In genomic region chr7:19226817-19227797, GRCm38 (mm10) we compare ENCODE assay signal across 8 mouse cellular contexts. TPM values are rescaled to one million over a fixed set of nuclear protein-coding genes. Genes with fewer than 3 reads are reported as not detected.
A peak's percentile ranks its signal among the peaks of the same experiment; 100 is the strongest.
DNase-seq lines count a peak whose midpoint lies in the region; ATAC-seq and TF ChIP-seq lines count a peak whose summit lies in the region.
"Had no signal": no experiment of that assay in that cellular context is flagged by ENCODE, and none has a peak within 500 bp of the region (broad histone marks: within the 10 kb centered on the region; RNA-seq: fewer than 3 reads in every experiment).

No protein-coding gene starts in this region.

- no peaks in the 10 kb centered on the region for H3K9me3 ChIP-seq in ES-E14 (ENCODE audit: control insufficient read depth, insufficient read depth, low read depth, low read length)
- H3K9me3 ChIP-seq in kidney, embryonic 14.5 days (ENCODE audit: control insufficient read depth, low read length) = no peaks in the 10 kb centered on the region
- H3K9me3 ChIP-seq in liver, embryonic 11.5 days (ENCODE audit: control insufficient read depth, low read length) = no peaks in the 10 kb centered on the region
- H3K9me3 ChIP-seq in neural tube, embryonic 13.5 days = no peaks in the 10 kb centered on the region

- peak; percentile 10; the same call in 1 of the 2 replicates for TF ChIP-seq POLR2A in cortical plate, adult 2 months (IDR thresholded peaks at IDR 0.05; ENCODE audit: extremely low read depth, insufficient read depth, low read length)
- TF ChIP-seq POLR2A in heart, adult 2 months (IDR thresholded peaks at IDR 0.05; ENCODE audit: insufficient read depth, low read depth, low read length) = no peak

- peak overlapping the region; percentile 88 for H3K4me2 ChIP-seq in kidney, embryonic 14.5 days (replicated peaks; ENCODE audit: low read depth, low read length)
- peak overlapping the region; percentile 82 for H3K4me2 ChIP-seq in liver, embryonic 11.5 days
- peak overlapping the region; percentile 92 for H3K4me2 ChIP-seq in neural tube, embryonic 13.5 days

- peak; percentile 49 to 50 for DNase-seq in B cell, adult 2 months
- DNase-seq in ES-E14 (ENCODE audit: low read depth, low spot score) = no peak
- DNase-seq in heart, adult 2 months = peak; percentile 45 to 60
- DNase-seq in liver, embryonic 11.5 days (ENCODE audit: low spot score) = peak; percentile 68

- ATAC-seq in kidney, embryonic 14.5 days (ENCODE audit: low FRiP score, low TSS enrichment) = peak; percentile 40
- peak; percentile 18 for ATAC-seq in liver, embryonic 11.5 days (replicated peaks; ENCODE audit: low FRiP score)
- peak; percentile 33 for ATAC-seq in neural tube, embryonic 13.5 days (ENCODE audit: low read depth)

- in situ Hi-C loops in ES-E14 (cut with MboI; ENCODE audit: low sequenced_read_pairs in 2 of 2, unreplicated experiment in 2 of 2) = no loop called here

- H3K4me3 ChIP-seq in ES-E14 (ENCODE audit: insufficient read depth in 1 of 2, low read depth in 1 of 2, low read length in 2 of 2, poor library complexity in 1 of 2, severe bottlenecking in 1 of 2) = peak overlapping the region; percentile 75 to 78
- peak overlapping the region; percentile 90 for H3K4me3 ChIP-seq in cortical plate, adult 2 months (ENCODE audit: insufficient read depth, low read length)
- peak overlapping the region; percentile 71 for H3K4me3 ChIP-seq in heart, adult 2 months
- H3K4me3 ChIP-seq in kidney, embryonic 14.5 days (ENCODE audit: low read length) = peak overlapping the region; percentile 70
- H3K4me3 ChIP-seq in liver, embryonic 11.5 days (ENCODE audit: low read depth, low read length) = peak overlapping the region; percentile 72
- peak overlapping the region; percentile 63 for H3K4me3 ChIP-seq in neural tube, embryonic 13.5 days

- TF ChIP-seq CTCF in cortical plate, adult 2 months (IDR thresholded peaks at IDR 0.05; ENCODE audit: extremely low read depth, insufficient read depth, low read length) = no peak
- no peak for TF ChIP-seq CTCF in heart, adult 2 months (IDR thresholded peaks at IDR 0.05)

- peak overlapping the region; percentile 71 for H3K27ac ChIP-seq in ES-E14 (ENCODE audit: insufficient read depth, low read depth, low read length, poor library complexity, severe bottlenecking)
- peak overlapping the region; percentile 81 for H3K27ac ChIP-seq in cortical plate, adult 2 months (ENCODE audit: insufficient read depth, low read length)
- peak overlapping the region; percentile 100 for H3K27ac ChIP-seq in heart, adult 2 months
- peak overlapping the region; percentile 87 for H3K27ac ChIP-seq in kidney, embryonic 14.5 days (ENCODE audit: low read depth, low read length)
- H3K27ac ChIP-seq in liver, embryonic 11.5 days (ENCODE audit: low read depth, low read length) = peak overlapping the region; percentile 98
- H3K27ac ChIP-seq in neural tube, embryonic 13.5 days (replicated peaks) = peak overlapping the region; percentile 100

- peaks cover 0 to 8% of the 10 kb centered on the region in 2 experiments; a peak in 2 of 4 replicates for H3K4me1 ChIP-seq in ES-E14 (ENCODE audit: control insufficient read depth in 2 of 2, insufficient read depth in 2 of 2, low read length in 2 of 2, poor library complexity in 1 of 2)
- H3K4me1 ChIP-seq in cortical plate, adult 2 months (ENCODE audit: control insufficient read depth, insufficient read depth, low read length) = no peaks in the 10 kb centered on the region
- peaks cover 8% of the 10 kb centered on the region; the same call in 1 of the 2 replicates for H3K4me1 ChIP-seq in heart, adult 2 months (ENCODE audit: control insufficient read depth, insufficient read depth, low read length)
- H3K4me1 ChIP-seq in kidney, embryonic 14.5 days (ENCODE audit: control insufficient read depth, insufficient read depth, low read length) = peaks cover 7% of the 10 kb centered on the region; the same call in 1 of the 2 replicates
- H3K4me1 ChIP-seq in liver, embryonic 11.5 days (replicated peaks; ENCODE audit: control insufficient read depth, insufficient read depth, low read length) = peaks cover 28% of the 10 kb centered on the region
- H3K4me1 ChIP-seq in neural tube, embryonic 13.5 days (replicated peaks) = peaks cover 31% of the 10 kb centered on the region

- peaks cover 8% of the 10 kb centered on the region; the same call in 1 of the 2 replicates for H3K36me3 ChIP-seq in ES-E14 (ENCODE audit: control insufficient read depth, insufficient read depth, low read length, poor library complexity, severe bottlenecking)
- H3K36me3 ChIP-seq in heart, adult 2 months (ENCODE audit: control insufficient read depth, insufficient read depth, low read length) = no peaks in the 10 kb centered on the region; the same call in 1 of the 2 replicates
- H3K36me3 ChIP-seq in kidney, embryonic 14.5 days (ENCODE audit: control insufficient read depth, insufficient read depth, low read length) = no peaks in the 10 kb centered on the region
- 0 out of 2 replicates have a peak, but pooled peaks cover 3% of the 10 kb centered on the region for H3K36me3 ChIP-seq in liver, embryonic 11.5 days (ENCODE audit: control insufficient read depth, insufficient read depth, low read length)
- peaks cover 16% of the 10 kb centered on the region for H3K36me3 ChIP-seq in neural tube, embryonic 13.5 days

- H3K79me2 ChIP-seq in heart, adult 2 months (replicated peaks; ENCODE audit: control insufficient read depth, insufficient read depth, low read length) = no peaks in the 10 kb centered on the region; the same call in 1 of the 2 replicates

- WGBS in heart, adult 2 months = 9% methylated on average over 20 of the region's 20 CpGs
- WGBS in kidney, embryonic 14.5 days = 15% methylated on average over 20 of the region's 20 CpGs
- WGBS in liver, embryonic 11.5 days = 13% methylated on average over 20 of the region's 20 CpGs
- 18% methylated on average over 20 of the region's 20 CpGs for WGBS in neural tube, embryonic 13.5 days

- peak overlapping the region; percentile 84 for H3K9ac ChIP-seq in ES-E14 (ENCODE audit: insufficient read depth, low read depth, low read length, poor library complexity, severe bottlenecking)
- peak overlapping the region; percentile 82 for H3K9ac ChIP-seq in heart, adult 2 months (ENCODE audit: low read depth, low read length)
- peak overlapping the region; percentile 72; the same call in 1 of the 2 replicates for H3K9ac ChIP-seq in kidney, embryonic 14.5 days (ENCODE audit: low read depth, low read length)
- H3K9ac ChIP-seq in liver, embryonic 11.5 days (ENCODE audit: low read depth, low read length) = peak overlapping the region; percentile 83
- H3K9ac ChIP-seq in neural tube, embryonic 13.5 days = peak overlapping the region; percentile 80

- 0 out of 2 replicates have a peak, but pooled peaks have one; percentile 27 for TF ChIP-seq EP300 in heart, adult 2 months (IDR thresholded peaks at IDR 0.05; ENCODE audit: insufficient read depth, low read depth, low read length)

- no peaks in the 10 kb centered on the region for H3K27me3 ChIP-seq in heart, adult 2 months (ENCODE audit: control insufficient read depth, insufficient read depth, low read length)
- H3K27me3 ChIP-seq in kidney, embryonic 14.5 days (ENCODE audit: control insufficient read depth, insufficient read depth, low read length) = no peaks in the 10 kb centered on the region
- H3K27me3 ChIP-seq in liver, embryonic 11.5 days (replicated peaks; ENCODE audit: control insufficient read depth, insufficient read depth, low read length) = no peaks in the 10 kb centered on the region
- no peaks in the 10 kb centered on the region for H3K27me3 ChIP-seq in neural tube, embryonic 13.5 days

- intact Hi-C loops in heart, adult 2 months (cut with DNase I) = loop anchor here (5.0 kb wide), 2 partner anchors 115 to 135 kb away; partner anchors contain the start of gene Ercc1

RNA-seq across cellular contexts. Expression of gene Opa3, which starts 1.0 kb away (rescaled TPM):
- 12.6 and 15.8 TPM in 2 replicates for total RNA-seq in ES-E14 (2012; rRNA removed)
- 41.0 and 41.5 TPM in 2 replicates for polyA plus RNA-seq in cortical plate, adult 2 months (2012; rRNA removed)
- total RNA-seq in heart, adult 2 months (2021) = 10 to 100 TPM; 59.9 to 66.0 TPM
- polyA plus RNA-seq in heart, adult 2 months (2012; rRNA removed) = 64.6 and 91.3 TPM in 2 replicates
- 33.3 and 44.6 TPM in 2 replicates for polyA plus RNA-seq in kidney, embryonic 14.5 days (2014; fragmentation: Nextera tagmentation; extraction: Ambion mirVana)
- polyA plus RNA-seq in liver, embryonic 11.5 days (2014; fragmentation: Nextera tagmentation; extraction: Ambion mirVana) = 31.6 and 33.9 TPM in 2 replicates
- 38.7 and 39.9 TPM in 2 replicates for polyA plus RNA-seq in neural tube, embryonic 13.5 days (2015; fragmentation: Nextera tagmentation; extraction: Ambion mirVana)

RNA-seq across cellular contexts. Expression of gene Gpr4, which starts 14.8 kb away (rescaled TPM):
- 3.8 TPM in 2 replicates for total RNA-seq in ES-E14 (2012; rRNA removed)
- polyA plus RNA-seq in cortical plate, adult 2 months (2012; rRNA removed) = 6.1 and 6.5 TPM in 2 replicates
- 1 to 10 TPM; 6.8 to 7.2 TPM for total RNA-seq in heart, adult 2 months (2021)
- polyA plus RNA-seq in heart, adult 2 months (2012; rRNA removed) = 17.1 and 22.0 TPM in 2 replicates
- 2.4 and 3.4 TPM in 2 replicates for polyA plus RNA-seq in kidney, embryonic 14.5 days (2014; fragmentation: Nextera tagmentation; extraction: Ambion mirVana)
- 1.4 and 1.9 TPM in 2 replicates for polyA plus RNA-seq in liver, embryonic 11.5 days (2014; fragmentation: Nextera tagmentation; extraction: Ambion mirVana)
- 2.0 and 2.6 TPM in 2 replicates for polyA plus RNA-seq in neural tube, embryonic 13.5 days (2015; fragmentation: Nextera tagmentation; extraction: Ambion mirVana)

RNA-seq across cellular contexts. Expression of gene Vasp, which starts 44.5 kb away (rescaled TPM):
- 92.5 and 108 TPM in 2 replicates for total RNA-seq in ES-E14 (2012; rRNA removed)
- polyA plus RNA-seq in cortical plate, adult 2 months (2012; rRNA removed) = 15.3 and 16.5 TPM in 2 replicates
- 10 to 100 TPM; 25.1 to 30.8 TPM for total RNA-seq in heart, adult 2 months (2021)
- polyA plus RNA-seq in heart, adult 2 months (2012; rRNA removed) = 43.3 and 51.5 TPM in 2 replicates
- 54.2 and 56.5 TPM in 2 replicates for polyA plus RNA-seq in kidney, embryonic 14.5 days (2014; fragmentation: Nextera tagmentation; extraction: Ambion mirVana)
- 85.9 and 87.5 TPM in 2 replicates for polyA plus RNA-seq in liver, embryonic 11.5 days (2014; fragmentation: Nextera tagmentation; extraction: Ambion mirVana)
- 41.2 and 46.3 TPM in 2 replicates for polyA plus RNA-seq in neural tube, embryonic 13.5 days (2015; fragmentation: Nextera tagmentation; extraction: Ambion mirVana)

RNA-seq across cellular contexts. Expression of gene Eml2, which starts 50.9 kb away (rescaled TPM):
- 29.5 and 29.8 TPM in 2 replicates for total RNA-seq in ES-E14 (2012; rRNA removed)
- 156 and 157 TPM in 2 replicates for polyA plus RNA-seq in cortical plate, adult 2 months (2012; rRNA removed)
- 10 to 100 TPM; 35.6 to 38.7 TPM for total RNA-seq in heart, adult 2 months (2021)
- polyA plus RNA-seq in heart, adult 2 months (2012; rRNA removed) = 37.3 and 38.8 TPM in 2 replicates
- polyA plus RNA-seq in kidney, embryonic 14.5 days (2014; fragmentation: Nextera tagmentation; extraction: Ambion mirVana) = 2.8 and 5.7 TPM in 2 replicates
- polyA plus RNA-seq in liver, embryonic 11.5 days (2014; fragmentation: Nextera tagmentation; extraction: Ambion mirVana) = 2.7 and 3.8 TPM in 2 replicates
- 6.8 and 8.1 TPM in 2 replicates for polyA plus RNA-seq in neural tube, embryonic 13.5 days (2015; fragmentation: Nextera tagmentation; extraction: Ambion mirVana)

RNA-seq across cellular contexts. Expression of gene Ppm1n, which starts 52.8 kb away (rescaled TPM):
- 2.9 and 9.7 TPM in 2 replicates for total RNA-seq in ES-E14 (2012; rRNA removed)
- 0.21 and 0.23 TPM in 2 replicates for polyA plus RNA-seq in cortical plate, adult 2 months (2012; rRNA removed)
- under 1 TPM in 1 of 2 experiments, not detected in 1; 0.21 TPM for total RNA-seq in heart, adult 2 months (2021)
- 0.09 and 0.33 TPM in 2 replicates for polyA plus RNA-seq in heart, adult 2 months (2012; rRNA removed)
- not detected in 2 replicates for polyA plus RNA-seq in kidney, embryonic 14.5 days (2014; fragmentation: Nextera tagmentation; extraction: Ambion mirVana)
- not detected in 2 replicates for polyA plus RNA-seq in liver, embryonic 11.5 days (2014; fragmentation: Nextera tagmentation; extraction: Ambion mirVana)
- 0.41 and 0.59 TPM in 2 replicates for polyA plus RNA-seq in neural tube, embryonic 13.5 days (2015; fragmentation: Nextera tagmentation; extraction: Ambion mirVana)
- polyA plus RNA-seq: gonadal fat pad, adult 2 months had no signal
